Comparison of ENCODE assay signal across 8 mouse cellular contexts in the genomic region with DNA sequence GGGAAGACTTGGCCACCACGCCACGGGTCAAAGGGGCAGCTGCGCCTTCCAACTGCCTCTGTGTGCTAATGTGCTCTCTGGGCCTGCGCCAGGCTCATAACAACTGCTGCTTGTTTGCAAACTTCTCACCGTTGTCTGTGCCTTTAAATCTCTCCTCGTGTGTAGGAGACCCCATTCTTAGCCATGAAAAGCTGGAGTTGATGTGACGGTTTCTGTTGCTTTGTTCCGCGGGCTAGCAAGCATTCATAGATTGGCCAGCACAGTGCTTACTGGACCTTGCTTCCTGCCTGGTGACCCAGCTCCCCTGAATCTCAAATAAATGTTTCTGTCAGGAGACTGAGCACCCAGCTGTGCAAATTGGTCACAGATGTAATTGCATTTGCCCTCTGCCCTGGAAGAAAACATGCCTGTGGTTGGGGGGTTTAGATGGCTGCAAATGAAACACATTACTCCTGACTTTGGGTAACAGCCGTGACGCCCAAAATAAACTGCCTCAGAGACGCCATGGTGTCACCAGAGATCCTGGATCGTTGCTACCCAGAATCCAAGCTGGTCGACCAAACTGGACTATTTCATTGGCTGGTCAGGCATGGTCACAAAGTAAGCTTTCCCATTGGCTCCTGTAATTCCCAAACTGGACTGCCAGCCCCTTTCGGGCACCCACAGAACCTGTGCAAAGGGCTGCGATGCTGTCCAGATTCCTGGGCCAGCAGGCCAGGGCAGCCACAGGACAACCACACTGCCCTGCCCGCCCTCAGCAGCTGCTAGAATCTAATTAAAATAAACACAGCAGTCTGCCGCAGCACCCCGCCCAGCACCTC. TPM values are rescaled to one million over a fixed set of nuclear protein-coding genes. Genes with fewer than 3 reads are reported as not detected.
A peak's percentile ranks its signal among the peaks of the same experiment; 100 is the strongest.
DNase-seq lines count a peak whose midpoint lies in the region; ATAC-seq and TF ChIP-seq lines count a peak whose summit lies in the region.

No protein-coding gene starts in this region.

- H3K27me3 ChIP-seq in lung, embryonic 14.5 days (ENCODE audit: insufficient read depth, low read length): no peaks in the 10 kb centered on the region
- H3K27me3 ChIP-seq in kidney, embryonic 14.5 days (ENCODE audit: control insufficient read depth, insufficient read depth, low read length): no peaks in the 10 kb centered on the region
- H3K27me3 ChIP-seq in midbrain, embryonic 15.5 days (replicated peaks): peaks cover 4% of the 10 kb centered on the region; the same call in 1 of the 2 replicates

- peak; percentile 62 for DNase-seq in lung, embryonic 14.5 days
- DNase-seq in lung, adult 2 months: no peak
- DNase-seq in layer of hippocampus, adult 8-10 months (ENCODE audit: low spot score in 2 of 2): no peak
- DNase-seq in cerebellum, postnatal 36 days: no peak
- no peak for DNase-seq in right cerebral cortex, postnatal 10 days (ENCODE audit: low spot score in 2 of 2)

- WGBS in lung, embryonic 14.5 days: 20% methylated on average over 19 of the region's 19 CpGs
- WGBS in lung, adult 2 months: 39% methylated on average over 19 of the region's 19 CpGs
- 6% methylated on average over 19 of the region's 19 CpGs for WGBS in kidney, embryonic 14.5 days
- WGBS in midbrain, embryonic 15.5 days: 13% methylated on average over 19 of the region's 19 CpGs

- H3K9me3 ChIP-seq in lung, embryonic 14.5 days (ENCODE audit: low read depth, low read length): no peaks in the 10 kb centered on the region
- no peaks in the 10 kb centered on the region for H3K9me3 ChIP-seq in kidney, embryonic 14.5 days (ENCODE audit: control insufficient read depth, low read length)
- H3K9me3 ChIP-seq in midbrain, embryonic 15.5 days: no peaks in the 10 kb centered on the region

- peak overlapping the region; percentile 39 for H3K4me2 ChIP-seq in lung, embryonic 14.5 days
- H3K4me2 ChIP-seq in kidney, embryonic 14.5 days (replicated peaks; ENCODE audit: low read depth, low read length): peak overlapping the region; percentile 34
- peak overlapping the region; percentile 17 for H3K4me2 ChIP-seq in midbrain, embryonic 15.5 days

- H3K27ac ChIP-seq in lung, embryonic 14.5 days (ENCODE audit: low read depth): peak overlapping the region; percentile 67
- H3K27ac ChIP-seq in embryonic fibroblast, embryonic 13.5 days (ENCODE audit: insufficient read depth, low read length): peak overlapping the region; percentile 12; the same call in 1 of the 2 replicates
- peak overlapping the region; percentile 89 for H3K27ac ChIP-seq in kidney, embryonic 14.5 days (ENCODE audit: low read depth, low read length)
- no peak overlapping the region for H3K27ac ChIP-seq in midbrain, embryonic 15.5 days

- no peak for TF ChIP-seq CTCF in lung, embryonic 14.5 days (IDR thresholded peaks at IDR 0.05; ENCODE audit: low read depth)
- TF ChIP-seq CTCF in lung, adult 2 months (IDR thresholded peaks at IDR 0.05; ENCODE audit: insufficient read depth, low read length): no peak
- no peak for TF ChIP-seq CTCF in embryonic fibroblast, embryonic 13.5 days (IDR thresholded peaks at IDR 0.05; ENCODE audit: borderline replicate concordance, insufficient read depth, low read length)

- peak; percentile 41; the same call in 1 of the 2 replicates for ATAC-seq in lung, embryonic 14.5 days (ENCODE audit: insufficient read depth)
- peak; percentile 85 for ATAC-seq in kidney, embryonic 14.5 days (ENCODE audit: low FRiP score, low TSS enrichment)
- ATAC-seq in midbrain, embryonic 15.5 days (replicated peaks): 0 out of 2 replicates have a peak, but pooled peaks have one; percentile 17

- H3K4me1 ChIP-seq in lung, embryonic 14.5 days (ENCODE audit: insufficient read depth): peaks cover 12% of the 10 kb centered on the region
- no peaks in the 10 kb centered on the region for H3K4me1 ChIP-seq in lung, adult 2 months (ENCODE audit: control insufficient read depth, insufficient read depth, low read length)
- H3K4me1 ChIP-seq in embryonic fibroblast, embryonic 13.5 days (ENCODE audit: control insufficient read depth, insufficient read depth, low read length): no peaks in the 10 kb centered on the region; the same call in 1 of the 2 replicates
- H3K4me1 ChIP-seq in kidney, embryonic 14.5 days (ENCODE audit: control insufficient read depth, insufficient read depth, low read length): peaks cover 20% of the 10 kb centered on the region
- H3K4me1 ChIP-seq in midbrain, embryonic 15.5 days: peaks cover 11% of the 10 kb centered on the region

- H3K9ac ChIP-seq in lung, embryonic 14.5 days: no peak overlapping the region; the same call in 1 of the 2 replicates
- 0 out of 2 replicates have a peak overlapping the region, but pooled peaks have one; percentile 28 for H3K9ac ChIP-seq in kidney, embryonic 14.5 days (ENCODE audit: low read depth, low read length)
- H3K9ac ChIP-seq in midbrain, embryonic 15.5 days: no peak overlapping the region

- no peaks in the 10 kb centered on the region for H3K36me3 ChIP-seq in lung, embryonic 14.5 days (ENCODE audit: insufficient read depth)
- no peaks in the 10 kb centered on the region for H3K36me3 ChIP-seq in kidney, embryonic 14.5 days (ENCODE audit: control insufficient read depth, insufficient read depth, low read length)
- no peaks in the 10 kb centered on the region for H3K36me3 ChIP-seq in midbrain, embryonic 15.5 days (replicated peaks)

- no peak overlapping the region for H3K4me3 ChIP-seq in lung, embryonic 14.5 days (ENCODE audit: low read depth, low read length)
- no peak overlapping the region for H3K4me3 ChIP-seq in lung, adult 2 months (replicated peaks; ENCODE audit: extremely low read depth, low read depth, low read length)
- H3K4me3 ChIP-seq in embryonic fibroblast, embryonic 13.5 days (ENCODE audit: insufficient read depth, low read length): no peak overlapping the region
- H3K4me3 ChIP-seq in kidney, embryonic 14.5 days (ENCODE audit: low read length): no peak overlapping the region
- H3K4me3 ChIP-seq in midbrain, embryonic 15.5 days: no peak overlapping the region

- no peak for TF ChIP-seq POLR2A in lung, adult 2 months (IDR thresholded peaks at IDR 0.05; ENCODE audit: borderline replicate concordance, extremely low read depth, low read depth, low read length)
- no peak for TF ChIP-seq POLR2A in embryonic fibroblast, embryonic 13.5 days (IDR thresholded peaks at IDR 0.05; ENCODE audit: low read depth, low read length)

RNA-seq across cellular contexts. Expression of a gene that starts 37.6 kb away (rescaled TPM):
- polyA plus RNA-seq in lung, embryonic 14.5 days (2014; fragmentation: Nextera tagmentation; extraction: Ambion mirVana): 22.9 and 25.3 TPM in 2 replicates
- polyA plus RNA-seq in lung, adult 2 months (2012; rRNA removed): 21.9 and 30.8 TPM in 2 replicates
- polyA plus RNA-seq in embryonic fibroblast, embryonic 13.5 days (2011; ENCODE audit: insufficient read length, low read depth, missing spikeins): 9.3 and 9.7 TPM in 2 replicates
- polyA plus RNA-seq in kidney, embryonic 14.5 days (2014; fragmentation: Nextera tagmentation; extraction: Ambion mirVana): 38.7 and 48.9 TPM in 2 replicates
- 29.5 and 31.7 TPM in 2 replicates for polyA plus RNA-seq in midbrain, embryonic 15.5 days (2015; fragmentation: Nextera tagmentation; extraction: Ambion mirVana)
- 10 to 100 TPM; 65.2 to 76.9 (median 67.4) TPM for total RNA-seq in layer of hippocampus, adult 8-10 months (2022)

Comparison
In these comparisons a context has a peak if more than half of its experiments do, and no peak if none do; other contexts are left out.
1. ATAC-seq: peak in every context shown above with its lines; median percentile 85 in kidney, embryonic 14.5 days; 41 in lung, embryonic 14.5 days; 17 in midbrain, embryonic 15.5 days.